Mouse (Mus musculus) C2C12 (cell line): ENCODE data around the gene Chfr.

Source experiments
- CEBPB ChIP-seq: IDR thresholded peaks from one replicate; pipeline ENCODE4 v1.6.1; 2011; ENCODE audit warnings: low read depth, mild to moderate bottlenecking, control low read depth, moderate library complexity
- CTCF ChIP-seq: IDR thresholded peaks from one replicate; pipeline ENCODE4 v1.5.1; 2011; ENCODE audit not compliant: control insufficient read depth, insufficient read depth, insufficient read length
- FOSL1 ChIP-seq: IDR thresholded peaks from one replicate; pipeline ENCODE4 v1.8.0; 2011; ENCODE audit warnings: mild to moderate bottlenecking, low read length; ENCODE audit not compliant: poor library complexity, insufficient read depth, severe bottlenecking
- MAX ChIP-seq: IDR thresholded peaks from one replicate; pipeline ENCODE4 v1.6.1; 2011; ENCODE audit warnings: mild to moderate bottlenecking, control low read depth
- MYOD1 ChIP-seq: IDR thresholded peaks from one replicate; pipeline ENCODE4 v1.6.1; 2011; ENCODE audit warnings: low read depth; ENCODE audit not compliant: control insufficient read depth, insufficient read length
- MYOG ChIP-seq: IDR thresholded peaks from one replicate; pipeline ENCODE4 v1.6.1; 2011; ENCODE audit not compliant: control insufficient read depth, insufficient read length; ENCODE audit errors: extremely low read depth
- USF1 ChIP-seq: IDR thresholded peaks from one replicate; pipeline ENCODE4 v1.6.1; 2011; ENCODE audit warnings: low read depth, mild to moderate bottlenecking, control low read depth, moderate library complexity

GRCm38 (mm10) chr5:110140424-110140823 is 4.8 kb downstream of the Chfr start:
- TF ChIP-seq CEBPB (no peak), MAX (no peak), CTCF (no peak), MYOD1 (no peak), USF1 (no peak), FOSL1 (no peak), MYOG (no peak)
